In the genomic region with DNA sequence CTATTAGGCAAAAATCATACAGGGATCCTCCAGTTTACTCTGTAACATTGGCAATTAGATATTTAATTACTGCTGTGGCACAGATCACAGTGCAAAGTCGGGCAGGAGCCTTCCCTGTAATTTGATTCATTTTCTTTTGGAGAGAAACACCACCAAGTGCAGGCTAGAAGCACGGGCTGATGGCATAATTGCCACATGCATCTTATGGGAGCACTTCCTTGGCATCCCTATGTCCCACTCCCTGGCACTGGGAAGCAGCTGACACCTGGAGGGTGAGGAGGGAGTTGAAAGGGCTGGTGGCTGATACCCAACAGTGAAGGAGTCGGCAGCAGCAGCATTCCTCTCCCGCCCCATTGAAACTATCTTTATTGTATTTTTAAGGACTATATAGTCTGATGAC, we compare ENCODE assay signal across 26 mouse cellular contexts.
DNase-seq lines count a peak whose midpoint lies in the region; ATAC-seq lines count a peak whose summit lies in the region.
"Had no signal": no experiment of that assay in that cellular context is flagged by ENCODE, and none has a peak within 500 bp of the region (broad histone marks: within the 10 kb centered on the region; RNA-seq: fewer than 3 reads in every experiment).

No protein-coding gene starts in this region.

- DNase-seq in forebrain, embryonic 14.5 days (ENCODE audit: low spot score): no peak
- peak; percentile 10 to 18 for DNase-seq in frontal cortex, postnatal 10 days (ENCODE audit: low spot score in 2 of 2)
- DNase-seq in frontal cortex, adult 2 months (ENCODE audit: extremely low spot score in 1 of 2, low spot score in 1 of 2): no peak
- peak; percentile 78 for DNase-seq in brain, adult 2 months (ENCODE audit: low read depth, low spot score)
- DNase-seq in telencephalon, adult 2 months (ENCODE audit: low read depth, low spot score): peak; percentile 26
- DNase-seq in urinary bladder, postnatal 10 days (ENCODE audit: low spot score): no peak
- DNase-seq: adrenal gland, adult 8-10 months; adrenal gland, postnatal 14 days; adrenal gland, postnatal 36 days; B cell, adult 2 months; cerebellum, adult 11 months; cerebellum, adult 18-20 months; cerebellum, adult 8-10 months; cerebellum, adult 9-11 months; cerebellum, postnatal 14 days; cerebellum, postnatal 36 days; embryo, embryonic 11 days had no signal

- H3K4me3 ChIP-seq in forebrain, embryonic 16.5 days (replicated peaks; ENCODE audit: low read length): no peak overlapping the region
- H3K4me3 ChIP-seq in forebrain, embryonic 14.5 days (ENCODE audit: low read depth, low read length): no peak overlapping the region
- H3K4me3 ChIP-seq: embryonic facial prominence, embryonic 13.5 days; embryonic facial prominence, embryonic 15.5 days; forebrain, embryonic 12.5 days; forebrain, embryonic 15.5 days had no signal

- peak; percentile 52 for ATAC-seq in forebrain, embryonic 16.5 days
- ATAC-seq in forebrain, embryonic 14.5 days: no peak
- ATAC-seq: activated CD4-positive, CD25-positive, alpha-beta regulatory T cell, adult 4 months; CD4-positive, CD25-positive, alpha-beta regulatory T cell, adult 4 months; forebrain, embryonic 15.5 days; Patski had no signal

- no peaks in the 10 kb centered on the region for H3K36me3 ChIP-seq in forebrain, embryonic 16.5 days (ENCODE audit: control insufficient read depth, insufficient read depth)
- H3K36me3 ChIP-seq in forebrain, embryonic 14.5 days (ENCODE audit: control insufficient read depth, insufficient read depth, low read length): no peaks in the 10 kb centered on the region
- H3K36me3 ChIP-seq: embryonic facial prominence, embryonic 13.5 days; embryonic facial prominence, embryonic 15.5 days; forebrain, embryonic 12.5 days; forebrain, embryonic 15.5 days; G1E had no signal

- no peaks in the 10 kb centered on the region for H3K27me3 ChIP-seq in forebrain, embryonic 16.5 days (replicated peaks; ENCODE audit: control insufficient read depth, insufficient read depth, low read length)
- H3K27me3 ChIP-seq in forebrain, embryonic 14.5 days (replicated peaks; ENCODE audit: control insufficient read depth, insufficient read depth, low read length): no peaks in the 10 kb centered on the region
- H3K27me3 ChIP-seq: embryonic facial prominence, embryonic 13.5 days; embryonic facial prominence, embryonic 15.5 days; forebrain, embryonic 15.5 days had no signal

- H3K4me2 ChIP-seq in forebrain, embryonic 16.5 days (ENCODE audit: low read length): no peak overlapping the region
- no peak overlapping the region for H3K4me2 ChIP-seq in forebrain, embryonic 14.5 days (ENCODE audit: low read length)
- H3K4me2 ChIP-seq: embryonic facial prominence, embryonic 13.5 days; embryonic facial prominence, embryonic 15.5 days; forebrain, embryonic 12.5 days; forebrain, embryonic 15.5 days had no signal

- no peak overlapping the region for H3K27ac ChIP-seq in forebrain, embryonic 16.5 days (ENCODE audit: low read length)
- no peak overlapping the region for H3K27ac ChIP-seq in forebrain, embryonic 14.5 days (ENCODE audit: low read depth, low read length)
- H3K27ac ChIP-seq: embryonic facial prominence, embryonic 13.5 days; embryonic facial prominence, embryonic 15.5 days; forebrain, embryonic 12.5 days; forebrain, embryonic 15.5 days had no signal

- no peak overlapping the region for H3K9ac ChIP-seq in forebrain, embryonic 16.5 days (replicated peaks; ENCODE audit: low read depth, low read length)
- no peak overlapping the region for H3K9ac ChIP-seq in forebrain, embryonic 14.5 days (ENCODE audit: low read length)
- H3K9ac ChIP-seq: embryonic facial prominence, embryonic 13.5 days; embryonic facial prominence, embryonic 15.5 days; forebrain, embryonic 12.5 days; forebrain, embryonic 15.5 days had no signal

- no peaks in the 10 kb centered on the region for H3K9me3 ChIP-seq in forebrain, embryonic 16.5 days (ENCODE audit: control insufficient read depth, low read length)
- no peaks in the 10 kb centered on the region for H3K9me3 ChIP-seq in forebrain, embryonic 14.5 days (replicated peaks; ENCODE audit: control insufficient read depth, low read length)
- H3K9me3 ChIP-seq: embryonic facial prominence, embryonic 13.5 days; embryonic facial prominence, embryonic 15.5 days; forebrain, embryonic 12.5 days; forebrain, embryonic 15.5 days; G1E had no signal

- WGBS in forebrain, embryonic 16.5 days: 58% methylated on average over 4 of the region's 4 CpGs
- WGBS in forebrain, embryonic 14.5 days: 60% methylated on average over 4 of the region's 4 CpGs

- peaks cover 20% of the 10 kb centered on the region for H3K4me1 ChIP-seq in forebrain, embryonic 16.5 days (replicated peaks; ENCODE audit: control insufficient read depth, insufficient read depth, low read length)
- peaks cover 22% of the 10 kb centered on the region for H3K4me1 ChIP-seq in forebrain, embryonic 14.5 days (ENCODE audit: control insufficient read depth, insufficient read depth, low read length)

Comparison
In these comparisons a context has a peak if more than half of its experiments do, and no peak if none do; other contexts are left out.
1. DNase-seq: peak in frontal cortex, postnatal 10 days (2 of 2), brain, adult 2 months (single experiment) and telencephalon, adult 2 months (single experiment); none in forebrain, embryonic 14.5 days (single experiment), frontal cortex, adult 2 months (0 of 2) and urinary bladder, postnatal 10 days (single experiment).